ENCODE assay signal across 15 mouse cellular contexts in the genomic region with DNA sequence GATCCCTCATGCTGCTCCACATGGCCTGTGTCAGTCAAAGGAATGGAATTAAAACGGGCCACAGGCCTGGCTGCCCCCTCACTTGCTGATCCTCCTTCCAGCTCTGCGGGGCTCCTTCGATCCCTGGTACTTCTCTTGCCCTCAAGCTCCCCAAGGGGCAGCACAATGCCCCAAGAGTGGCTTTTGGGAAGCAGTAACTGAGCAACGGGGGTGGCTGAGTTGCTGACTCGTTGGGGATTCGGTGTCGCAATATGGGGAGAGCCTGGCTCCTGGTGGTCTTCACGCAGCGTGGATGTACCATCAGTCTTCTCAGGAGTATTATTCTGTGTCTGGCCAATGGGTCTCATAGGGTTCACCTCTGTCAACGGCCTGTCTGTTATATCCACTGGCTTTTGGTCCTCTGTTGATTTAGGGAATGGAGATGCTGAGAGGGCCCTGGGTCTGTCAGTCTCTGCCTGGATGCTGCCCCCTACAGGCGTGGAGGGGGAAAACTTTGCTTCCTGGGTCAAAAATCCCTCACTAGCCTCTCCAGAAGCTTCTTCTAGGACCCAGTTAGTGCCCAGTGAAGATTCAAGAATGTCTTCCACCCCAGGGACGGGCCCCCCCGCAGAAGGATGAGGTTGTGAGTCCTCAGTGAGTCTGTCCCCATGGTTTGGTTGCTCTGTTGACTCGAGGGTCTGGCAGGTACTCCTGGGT. TPM values are rescaled to one million over a fixed set of nuclear protein-coding genes. Genes with fewer than 3 reads are reported as not detected.
A peak's percentile ranks its signal among the peaks of the same experiment; 100 is the strongest.
DNase-seq lines count a peak whose midpoint lies in the region; ATAC-seq and TF ChIP-seq lines count a peak whose summit lies in the region.
"Had no signal": no experiment of that assay in that cellular context is flagged by ENCODE, and none has a peak within 500 bp of the region (broad histone marks: within the 10 kb centered on the region; RNA-seq: fewer than 3 reads in every experiment).

No protein-coding gene starts in this region.

- H3K27ac ChIP-seq in hindbrain, postnatal 0 days, result no peak overlapping the region
- H3K27ac ChIP-seq in hindbrain, embryonic 16.5 days (ENCODE audit: low read depth, low read length), result no peak overlapping the region
- H3K27ac ChIP-seq in midbrain, embryonic 11.5 days (ENCODE audit: low read depth, low read length), result no peak overlapping the region
- no peak overlapping the region for H3K27ac ChIP-seq in midbrain, embryonic 14.5 days (replicated peaks; ENCODE audit: low read depth, low read length)
- no peak overlapping the region for H3K27ac ChIP-seq in ES-Bruce4 (ENCODE audit: insufficient read depth, low read length)
- H3K27ac ChIP-seq: embryonic facial prominence, embryonic 15.5 days; hindbrain, embryonic 14.5 days had no signal

- H3K27me3 ChIP-seq in hindbrain, postnatal 0 days (ENCODE audit: insufficient read depth, low read length), result no peaks in the 10 kb centered on the region
- no peaks in the 10 kb centered on the region for H3K27me3 ChIP-seq in hindbrain, embryonic 16.5 days (replicated peaks; ENCODE audit: control insufficient read depth, insufficient read depth, low read length)
- H3K27me3 ChIP-seq in midbrain, embryonic 11.5 days (ENCODE audit: control insufficient read depth, insufficient read depth, low read length), result no peaks in the 10 kb centered on the region
- H3K27me3 ChIP-seq in midbrain, embryonic 14.5 days (ENCODE audit: control insufficient read depth, insufficient read depth, low read length), result no peaks in the 10 kb centered on the region
- H3K27me3 ChIP-seq in ES-Bruce4 (ENCODE audit: control insufficient read depth, insufficient read depth, low read length, poor library complexity, severe bottlenecking), result no peaks in the 10 kb centered on the region
- H3K27me3 ChIP-seq: embryonic facial prominence, embryonic 15.5 days had no signal

- TF ChIP-seq POLR2A in ES-Bruce4 (IDR thresholded peaks at IDR 0.05; ENCODE audit: insufficient read depth, low read length), result no peak

- no peak overlapping the region for H3K4me3 ChIP-seq in hindbrain, postnatal 0 days (ENCODE audit: low read length)
- no peak overlapping the region for H3K4me3 ChIP-seq in hindbrain, embryonic 16.5 days (ENCODE audit: low read length)
- H3K4me3 ChIP-seq in midbrain, embryonic 11.5 days (ENCODE audit: low read depth, low read length), result no peak overlapping the region
- no peak overlapping the region for H3K4me3 ChIP-seq in midbrain, embryonic 14.5 days (replicated peaks; ENCODE audit: low read depth, low read length)
- no peak overlapping the region for H3K4me3 ChIP-seq in ES-Bruce4 (ENCODE audit: low read depth, low read length)
- H3K4me3 ChIP-seq: embryonic facial prominence, embryonic 15.5 days had no signal

- no peak for TF ChIP-seq EP300 in ES-Bruce4 (IDR thresholded peaks at IDR 0.05; ENCODE audit: insufficient read depth, low read depth, low read length)

- WGBS in hindbrain, postnatal 0 days, result 82% methylated on average over 14 of the region's 14 CpGs
- 86% methylated on average over 14 of the region's 14 CpGs for WGBS in hindbrain, embryonic 16.5 days
- WGBS in midbrain, embryonic 11.5 days, result 85% methylated on average over 14 of the region's 14 CpGs
- 83% methylated on average over 14 of the region's 14 CpGs for WGBS in midbrain, embryonic 14.5 days

- no peak overlapping the region for H3K4me2 ChIP-seq in hindbrain, postnatal 0 days (ENCODE audit: low read depth, low read length)
- H3K4me2 ChIP-seq in hindbrain, embryonic 16.5 days (ENCODE audit: low read length), result no peak overlapping the region
- H3K4me2 ChIP-seq in midbrain, embryonic 11.5 days, result no peak overlapping the region
- no peak overlapping the region for H3K4me2 ChIP-seq in midbrain, embryonic 14.5 days (ENCODE audit: low read length)
- H3K4me2 ChIP-seq: embryonic facial prominence, embryonic 15.5 days; hindbrain, embryonic 14.5 days had no signal

- no peaks in the 10 kb centered on the region for H3K9me3 ChIP-seq in hindbrain, postnatal 0 days (ENCODE audit: low read length)
- H3K9me3 ChIP-seq in hindbrain, embryonic 16.5 days (ENCODE audit: control insufficient read depth, low read length), result no peaks in the 10 kb centered on the region
- no peaks in the 10 kb centered on the region for H3K9me3 ChIP-seq in midbrain, embryonic 11.5 days (ENCODE audit: control insufficient read depth, low read length)
- no peaks in the 10 kb centered on the region for H3K9me3 ChIP-seq in midbrain, embryonic 14.5 days (ENCODE audit: control insufficient read depth, low read length)
- H3K9me3 ChIP-seq in ES-Bruce4 (replicated peaks; ENCODE audit: control insufficient read depth, insufficient read depth, low read length, poor library complexity, severe bottlenecking), result no peaks in the 10 kb centered on the region
- H3K9me3 ChIP-seq: embryonic facial prominence, embryonic 15.5 days had no signal

- ATAC-seq in hindbrain, postnatal 0 days, result no peak
- ATAC-seq in hindbrain, embryonic 16.5 days, result no peak
- no peak for ATAC-seq in midbrain, embryonic 11.5 days (ENCODE audit: low FRiP score)
- ATAC-seq in midbrain, embryonic 14.5 days (ENCODE audit: low FRiP score, low TSS enrichment), result no peak
- ATAC-seq in megakaryocyte, adult 5-6 weeks (ENCODE audit: poor library complexity, severe bottlenecking), result 0 out of 2 replicates have a peak, but pooled peaks have one; percentile 34
- no peak for ATAC-seq in erythroid progenitor cell, adult 5-6 weeks (replicated peaks; ENCODE audit: low FRiP score, poor library complexity, severe bottlenecking)

- H3K36me3 ChIP-seq in hindbrain, postnatal 0 days (ENCODE audit: insufficient read depth, low read length), result peaks cover 5% of the 10 kb centered on the region; the same call in 1 of the 2 replicates
- no peaks in the 10 kb centered on the region for H3K36me3 ChIP-seq in hindbrain, embryonic 16.5 days (ENCODE audit: control insufficient read depth, insufficient read depth, low read length)
- H3K36me3 ChIP-seq in midbrain, embryonic 11.5 days (ENCODE audit: control insufficient read depth, insufficient read depth, low read length), result peaks cover 6% of the 10 kb centered on the region; the same call in 1 of the 2 replicates
- H3K36me3 ChIP-seq in midbrain, embryonic 14.5 days (ENCODE audit: control insufficient read depth, insufficient read depth, low read length), result 0 out of 2 replicates have a peak, but pooled peaks cover 2% of the 10 kb centered on the region
- H3K36me3 ChIP-seq in ES-Bruce4 (ENCODE audit: control insufficient read depth, insufficient read depth, low read length, poor library complexity, severe bottlenecking), result no peaks in the 10 kb centered on the region

- no peak for DNase-seq in hindbrain, postnatal 0 days (ENCODE audit: low spot score)
- DNase-seq in midbrain, embryonic 11.5 days (ENCODE audit: low spot score, missing footprints), result peak; percentile 26
- no peak for DNase-seq in midbrain, embryonic 14.5 days
- DNase-seq in layer of hippocampus, adult 11-12 months (ENCODE audit: low spot score), result no peak
- DNase-seq: adrenal gland, postnatal 10 days; cerebellum, adult 9-10 months; heart, adult 18-20 months; kidney, postnatal 14 days; spleen, adult 18-20 months had no signal

- TF ChIP-seq CTCF in hindbrain, postnatal 0 days (IDR thresholded peaks at IDR 0.05; ENCODE audit: low read depth), result peak; percentile 40
- peak; percentile 37 for TF ChIP-seq CTCF in ES-Bruce4 (IDR thresholded peaks at IDR 0.05; ENCODE audit: low read depth, low read length)

- no peak overlapping the region for H3K9ac ChIP-seq in hindbrain, postnatal 0 days (replicated peaks; ENCODE audit: low read length)
- H3K9ac ChIP-seq in hindbrain, embryonic 16.5 days (ENCODE audit: low read depth, low read length), result no peak overlapping the region
- H3K9ac ChIP-seq in midbrain, embryonic 11.5 days (ENCODE audit: low read length), result no peak overlapping the region
- H3K9ac ChIP-seq in midbrain, embryonic 14.5 days (replicated peaks; ENCODE audit: low read length), result no peak overlapping the region
- no peak overlapping the region for H3K9ac ChIP-seq in ES-Bruce4 (ENCODE audit: low read depth, poor library complexity, severe bottlenecking)
- H3K9ac ChIP-seq: embryonic facial prominence, embryonic 15.5 days; hindbrain, embryonic 14.5 days had no signal

- no peaks in the 10 kb centered on the region for H3K4me1 ChIP-seq in hindbrain, postnatal 0 days (ENCODE audit: insufficient read depth, low read length)
- no peaks in the 10 kb centered on the region for H3K4me1 ChIP-seq in hindbrain, embryonic 16.5 days (ENCODE audit: control insufficient read depth, insufficient read depth, low read depth, low read length)
- H3K4me1 ChIP-seq in midbrain, embryonic 11.5 days (ENCODE audit: control insufficient read depth, insufficient read depth, low read length), result no peaks in the 10 kb centered on the region
- no peaks in the 10 kb centered on the region for H3K4me1 ChIP-seq in midbrain, embryonic 14.5 days (ENCODE audit: control insufficient read depth, insufficient read depth, low read length)
- no peaks in the 10 kb centered on the region for H3K4me1 ChIP-seq in ES-Bruce4 (ENCODE audit: control insufficient read depth, insufficient read depth, low read length)

RNA-seq across cellular contexts. Expression of gene Csf1, which starts 11.9 kb away (rescaled TPM):
- total RNA-seq in hindbrain, postnatal 0 days (2014; rRNA removed), result 13.1 and 15.1 TPM in 2 replicates
- polyA plus RNA-seq in hindbrain, postnatal 0 days (2015; fragmentation: Nextera tagmentation; extraction: Ambion mirVana), result 11.2 and 12.1 TPM in 2 replicates
- polyA plus RNA-seq in hindbrain, embryonic 16.5 days (2015; fragmentation: Nextera tagmentation; extraction: Ambion mirVana), result 8.0 and 9.8 TPM in 2 replicates
- polyA plus RNA-seq in midbrain, embryonic 11.5 days (2014; fragmentation: Nextera tagmentation; extraction: Ambion mirVana), result 4.6 and 5.7 TPM in 2 replicates
- 2.3 and 7.6 TPM in 2 replicates for polyA plus RNA-seq in midbrain, embryonic 14.5 days (2014; fragmentation: Nextera tagmentation; extraction: Ambion mirVana)
- 27.0 and 32.5 TPM in 2 replicates for polyA plus RNA-seq in ES-Bruce4 (2011; ENCODE audit: insufficient read depth, insufficient read length, low read depth, missing spikeins)
- 14.7 and 15.4 TPM in 2 replicates for total RNA-seq in megakaryocyte, adult 5-6 weeks (2015)
- total RNA-seq in megakaryocyte, adult 5-6 weeks (2017), result 6.5 and 6.9 TPM in 2 replicates
- 6.5 and 9.6 TPM in 2 replicates for total RNA-seq in erythroid progenitor cell, adult 5-6 weeks (2015; ENCODE audit: low replicate concordance)
- total RNA-seq in erythroid progenitor cell, adult 5-6 weeks (2017; ENCODE audit: low replicate concordance), result 1.1 and 1.2 TPM in 2 replicates

RNA-seq across cellular contexts. Expression of gene Ahcyl1, which starts 52.0 kb away (rescaled TPM):
- 54.2 and 55.3 TPM in 2 replicates for total RNA-seq in hindbrain, postnatal 0 days (2014; rRNA removed)
- polyA plus RNA-seq in hindbrain, postnatal 0 days (2015; fragmentation: Nextera tagmentation; extraction: Ambion mirVana), result 122 and 132 TPM in 2 replicates
- polyA plus RNA-seq in hindbrain, embryonic 16.5 days (2015; fragmentation: Nextera tagmentation; extraction: Ambion mirVana), result 116 and 117 TPM in 2 replicates
- 127 and 132 TPM in 2 replicates for polyA plus RNA-seq in midbrain, embryonic 11.5 days (2014; fragmentation: Nextera tagmentation; extraction: Ambion mirVana)
- 127 and 142 TPM in 2 replicates for polyA plus RNA-seq in midbrain, embryonic 14.5 days (2014; fragmentation: Nextera tagmentation; extraction: Ambion mirVana)
- 176 and 179 TPM in 2 replicates for polyA plus RNA-seq in ES-Bruce4 (2011; ENCODE audit: insufficient read depth, insufficient read length, low read depth, missing spikeins)
- total RNA-seq in megakaryocyte, adult 5-6 weeks (2015), result 49.1 and 52.5 TPM in 2 replicates
- total RNA-seq in megakaryocyte, adult 5-6 weeks (2017), result 25.1 and 33.2 TPM in 2 replicates
- 34.6 and 38.6 TPM in 2 replicates for total RNA-seq in erythroid progenitor cell, adult 5-6 weeks (2015; ENCODE audit: low replicate concordance)
- 29.4 and 33.7 TPM in 2 replicates for total RNA-seq in erythroid progenitor cell, adult 5-6 weeks (2017; ENCODE audit: low replicate concordance)
